Mouse (Mus musculus) inflammation-experienced regulatory T-cells (primary cell): ENCODE measurements around the gene Rcvrn. TPM values are rescaled to one million over a fixed set of nuclear protein-coding genes. Genes with fewer than 3 reads are reported as not detected.

ENCODE experiments used
- polyA plus RNA-seq, 2 experiments: library from polyadenylated mRNA; unstranded; fragments of 100-300 nt; shearing (Covaris generic); gene quantifications; one replicate each; pipeline ENCODE4 v1.2.1; 2017

Gene Rcvrn
- not detected for polyA plus RNA-seq

GRCm38 (mm10) chr11:67694703-67695376 is at the start of gene Rcvrn:
Gene Rcvrn, plus strand, starts transcription at chr11:67695326.

Other genes with a start within 250 kb of the Rcvrn start
- gene Gas7, start 239.9 kb upstream of the Rcvrn start, polyA plus RNA-seq = 1 to 10 TPM in 1 of 2 experiments, under 1 TPM in 1; 0.28 to 7.3 TPM
- not detected for gene Glp2r, start 75.8 kb downstream of the Rcvrn start, polyA plus RNA-seq
- not detected for gene Gsg1l2, start 79.3 kb downstream of the Rcvrn start, polyA plus RNA-seq
- 1 to 10 TPM in 1 of 2 experiments, not detected in 1; 1.5 TPM for gene Dhrs7c, start 102.9 kb downstream of the Rcvrn start, polyA plus RNA-seq
- gene Usp43, start 226.8 kb downstream of the Rcvrn start, polyA plus RNA-seq = under 1 TPM in 1 of 2 experiments, not detected in 1; 0.65 TPM